Mouse (Mus musculus) ovary, adult 10 weeks (tissue): ENCODE data around the gene Map7d3. TPM values are rescaled to one million over a fixed set of nuclear protein-coding genes. Genes with fewer than 3 reads are reported as not detected.

Experiments
- polyA plus RNA-seq: library from polyadenylated mRNA; stranded (reverse); fragments of 350-450 nt; fragmentation: Illumina TruSeq; extraction: RNeasy Lipid Tissue Mini Kit (QIAGEN cat#74804); gene quantifications from one replicate; pipeline ENCODE4 v1.2.3, GENCODE M21; 2014

Gene Map7d3
- polyA plus RNA-seq, result 8.7 TPM

GRCm38 (mm10) chrX:56821765-56822603 is at the start of gene Map7d3:
Map7d3 (minus strand) TSS chrX:56822326.

GRCm38 (mm10) chrX:56869863-56870262 is 47.7 kb upstream of the Map7d3 start, which contains the start of gene Adgrg4:
Adgrg4 (plus strand) TSS chrX:56870163.

Other genes starting within 250 kb of the Map7d3 start
- gene Mmgt1, start 224.3 kb downstream of the Map7d3 start, polyA plus RNA-seq, result 126 TPM
- 53.0 TPM for gene Slc9a6, start 212.6 kb downstream of the Map7d3 start, polyA plus RNA-seq
- gene Fhl1, start 90.5 kb downstream of the Map7d3 start, polyA plus RNA-seq, result 199 TPM
- 1.2 TPM for gene Adgrg4, start 47.8 kb upstream of the Map7d3 start, polyA plus RNA-seq
- gene Brs3, start 220.7 kb upstream of the Map7d3 start, polyA plus RNA-seq, result not detected
- gene Htatsf1, start 231.3 kb upstream of the Map7d3 start, polyA plus RNA-seq, result 192 TPM